Mouse (Mus musculus) ovary, adult 10 weeks (tissue): ENCODE measurements around the gene Hist1h4h. TPM values are rescaled to one million over a fixed set of nuclear protein-coding genes. Genes with fewer than 3 reads are reported as not detected.

Source experiments
- polyA plus RNA-seq: library from polyadenylated mRNA; stranded (reverse); fragments of 350-450 nt; fragmentation: Illumina TruSeq; extraction: RNeasy Lipid Tissue Mini Kit (QIAGEN cat#74804); gene quantifications from one replicate; pipeline ENCODE4 v1.2.3, GENCODE M21; 2014

The Hist1h4h gene
- not detected for polyA plus RNA-seq

GRCm38 (mm10) chr13:23530901-23531875, at the start of gene Hist1h4h:
TSS of gene Hist1h4h (plus strand) at chr13:23531050.

GRCm38 (mm10) chr13:23488400-23489322, 42.2 kb upstream of the Hist1h4h start, which contains the start of gene Btn2a2:
TSS of gene Btn2a2 (minus strand) at chr13:23488857.

GRCm38 (mm10) chr13:23533560-23534367, 2.9 kb downstream of the Hist1h4h start, which contains the start of gene Hist1h2af:
TSS of gene Hist1h2af (plus strand) at chr13:23533906.

DNA sequence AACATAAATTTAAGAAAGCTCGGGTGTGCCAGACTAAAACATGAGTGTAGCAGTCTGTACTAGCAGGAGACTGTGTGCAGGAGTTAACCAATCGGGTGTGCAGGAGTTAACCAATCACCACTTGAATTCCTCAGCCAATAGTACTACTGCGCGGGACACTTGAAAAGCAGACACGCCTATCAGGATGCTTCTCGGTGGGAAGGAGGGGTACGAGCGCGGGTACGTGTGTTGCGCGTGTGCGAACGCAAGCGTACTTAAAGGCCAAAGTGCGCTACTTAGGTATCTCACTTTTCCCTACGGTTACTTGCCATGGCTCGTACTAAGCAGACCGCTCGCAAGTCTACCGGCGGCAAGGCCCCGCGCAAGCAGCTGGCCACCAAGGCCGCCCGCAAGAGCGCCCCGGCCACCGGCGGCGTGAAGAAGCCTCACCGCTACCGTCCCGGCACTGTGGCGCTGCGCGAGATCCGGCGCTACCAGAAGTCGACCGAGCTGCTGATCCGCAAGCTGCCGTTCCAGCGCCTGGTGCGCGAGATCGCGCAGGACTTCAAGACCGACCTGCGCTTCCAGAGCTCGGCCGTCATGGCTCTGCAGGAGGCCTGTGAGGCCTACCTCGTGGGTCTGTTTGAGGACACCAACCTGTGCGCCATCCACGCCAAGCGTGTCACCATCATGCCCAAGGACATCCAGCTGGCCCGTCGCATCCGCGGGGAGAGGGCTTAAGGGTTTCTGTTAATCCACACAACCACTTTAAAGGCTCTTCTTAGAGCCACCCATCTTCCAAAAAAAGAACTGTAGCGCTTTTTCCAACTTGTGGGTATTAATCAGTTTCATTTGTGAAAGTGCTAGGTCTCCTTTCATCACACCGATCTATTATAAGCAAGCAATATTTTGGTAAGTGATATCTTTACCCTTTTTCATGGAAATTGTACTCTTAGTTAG, 4.6 kb downstream of the Hist1h4h start, which contains the start of gene Hist1h3g:
Gene Hist1h3g (plus strand): TSS at position 286 of the 939 bp plus-strand sequence.

DNA sequence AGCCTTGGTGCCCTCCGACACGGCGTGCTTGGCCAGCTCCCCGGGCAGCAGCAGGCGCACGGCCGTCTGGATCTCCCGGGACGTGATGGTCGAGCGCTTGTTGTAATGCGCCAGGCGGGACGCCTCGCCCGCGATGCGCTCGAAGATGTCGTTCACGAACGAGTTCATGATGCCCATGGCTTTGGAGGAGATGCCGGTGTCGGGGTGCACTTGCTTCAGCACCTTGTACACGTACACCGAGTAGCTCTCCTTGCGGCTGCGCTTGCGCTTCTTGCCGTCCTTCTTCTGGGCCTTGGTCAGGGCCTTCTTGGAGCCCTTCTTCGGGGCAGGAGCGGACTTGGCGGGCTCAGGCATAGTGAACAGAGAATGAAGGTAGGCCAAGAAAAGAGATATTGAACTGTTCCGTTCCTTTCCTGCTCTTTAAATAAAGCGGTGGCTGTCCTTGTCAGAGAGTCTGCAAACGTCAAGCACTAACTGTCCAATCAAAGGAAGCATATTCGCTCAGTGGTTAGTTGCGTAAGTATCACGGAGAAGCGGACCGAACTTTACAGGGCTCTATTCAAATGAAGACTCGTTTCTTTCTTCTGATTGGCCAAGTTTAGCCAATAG, 12.3 kb downstream of the Hist1h4h start, which contains the start of gene Hist1h2bh:
Gene Hist1h2bh (minus strand): TSS at position 394 of the 609 bp plus-strand sequence.

GRCm38 (mm10) chr13:23543965-23544786, 13.3 kb downstream of the Hist1h4h start, which contains the start of gene Hist1h3f:
TSS of gene Hist1h3f (plus strand) at chr13:23544052.

GRCm38 (mm10) chr13:23551146-23551834, 20.4 kb downstream of the Hist1h4h start, which contains the start of gene Hist1h4f:
TSS of gene Hist1h4f (minus strand) at chr13:23551648.

GRCm38 (mm10) chr13:23552962-23553361, 22.1 kb downstream of the Hist1h4h start, which contains the start of gene Hist1h1d:
TSS of gene Hist1h1d (plus strand) at chr13:23553262.

DNA sequence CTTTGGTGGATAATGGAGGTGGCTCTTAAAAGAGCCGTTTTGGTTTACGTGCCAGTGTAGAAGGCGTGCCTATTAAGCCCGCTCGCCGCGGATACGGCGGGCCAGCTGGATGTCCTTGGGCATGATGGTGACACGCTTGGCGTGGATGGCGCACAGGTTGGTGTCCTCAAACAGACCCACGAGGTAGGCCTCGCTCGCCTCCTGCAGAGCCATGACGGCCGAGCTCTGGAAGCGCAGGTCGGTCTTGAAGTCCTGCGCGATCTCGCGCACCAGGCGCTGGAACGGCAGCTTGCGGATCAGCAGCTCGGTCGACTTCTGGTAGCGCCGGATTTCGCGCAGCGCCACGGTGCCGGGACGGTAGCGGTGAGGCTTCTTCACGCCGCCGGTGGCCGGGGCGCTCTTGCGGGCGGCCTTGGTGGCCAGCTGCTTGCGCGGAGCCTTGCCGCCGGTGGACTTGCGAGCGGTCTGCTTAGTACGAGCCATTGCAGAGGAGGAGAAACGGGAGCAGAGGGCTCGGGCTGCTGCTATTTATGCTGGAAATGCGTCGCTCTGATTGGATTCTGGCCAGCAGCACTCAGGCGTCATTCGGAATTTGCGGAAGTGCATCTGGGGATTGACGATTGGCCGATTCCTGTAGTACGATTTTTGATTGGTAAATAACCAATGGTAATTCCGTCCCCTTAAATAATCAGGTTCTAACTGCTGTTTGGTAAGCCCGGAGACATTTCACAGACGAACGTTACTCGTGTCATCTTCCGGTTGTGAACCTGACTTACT, 31.2 kb downstream of the Hist1h4h start, which contains the start of gene Hist1h3e:
Gene Hist1h3e (minus strand): TSS at position 487 of the 777 bp plus-strand sequence.

DNA sequence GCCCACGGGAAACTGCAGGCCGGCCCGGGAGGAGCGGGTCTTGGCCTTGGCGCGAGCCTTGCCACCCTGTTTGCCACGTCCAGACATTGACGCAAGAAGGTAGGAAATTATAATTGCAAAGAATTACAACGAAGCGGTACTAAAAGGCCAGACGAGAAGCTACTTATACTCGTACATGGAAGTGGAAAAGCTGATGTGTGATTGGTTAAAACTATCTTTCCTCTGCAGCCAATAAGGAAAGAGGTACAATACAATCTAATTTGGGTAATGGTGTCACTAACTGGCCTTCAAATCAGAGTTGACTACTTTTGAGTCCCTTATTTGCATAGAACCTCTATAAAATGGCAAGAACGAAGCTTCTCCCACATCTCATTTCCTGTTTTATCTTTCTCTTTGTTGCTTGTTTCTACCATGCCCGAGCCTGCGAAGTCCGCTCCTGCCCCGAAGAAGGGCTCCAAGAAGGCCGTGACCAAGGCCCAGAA, 40.2 kb downstream of the Hist1h4h start, which contains the start of the genes Hist1h2ae and Hist1h2bg:
Gene Hist1h2ae (minus strand): TSS at position 199 of the 482 bp plus-strand sequence.
Gene Hist1h2bg (plus strand): TSS at position 375 of the 482 bp plus-strand sequence.

GRCm38 (mm10) chr13:23573898-23574524, 43.2 kb downstream of the Hist1h4h start, which contains the start of the genes Hist1h2bf and Hist1h2ad:
TSS of gene Hist1h2bf (minus strand) at chr13:23574196.
TSS of gene Hist1h2ad (plus strand) at chr13:23574381.

GRCm38 (mm10) chr13:23575271-23575851, 44.5 kb downstream of the Hist1h4h start, which contains the start of gene Hist1h3d:
TSS of gene Hist1h3d (plus strand) at chr13:23575763.

